Mouse (Mus musculus) retina, embryonic 14.5 days (tissue): ENCODE measurements at regions not wholly inside any gene's neighbourhood (a gene's known extent, or its start where the extent isn't known, plus 50 kb on each side); places are given as distances from the start of the nearest gene placed in this dataset.
A peak's percentile ranks its signal among the peaks of the same experiment; 100 is the strongest.

Experiments used
- DNase-seq: peaks from one replicate; pipeline ENCODE4 v3.0.0-alpha.2; 2015; ENCODE audit warnings: low spot score

- peak; percentile 63 for DNase-seq
Observed at GRCm38 (mm10) chr7:54458386-54458785, 376.9 kb upstream of the Luzp2 start.

DNA sequence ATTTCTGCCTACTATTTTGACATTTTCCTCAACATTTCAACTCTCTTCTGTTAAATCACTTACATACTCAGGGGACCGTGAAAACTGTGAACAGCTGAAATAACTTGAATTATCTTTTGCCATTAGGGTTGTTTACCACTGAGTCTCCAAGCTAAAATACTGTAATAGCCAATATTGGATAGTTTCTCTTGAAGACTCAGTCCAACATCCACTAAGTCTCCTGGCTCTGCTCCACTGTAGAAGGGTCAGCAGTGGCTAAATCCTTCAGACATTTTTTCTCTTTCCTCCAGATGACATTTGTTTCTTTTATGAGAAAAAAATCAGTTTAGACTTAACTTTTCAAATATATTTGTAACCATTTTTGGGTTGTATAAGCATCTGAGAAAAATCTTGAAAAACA, 344.0 kb upstream of the Luzp2 start:
- no peak for DNase-seq

GRCm38 (mm10) chr7:54505235-54505634, 330.1 kb upstream of the Luzp2 start:
- DNase-seq = no peak

DNA sequence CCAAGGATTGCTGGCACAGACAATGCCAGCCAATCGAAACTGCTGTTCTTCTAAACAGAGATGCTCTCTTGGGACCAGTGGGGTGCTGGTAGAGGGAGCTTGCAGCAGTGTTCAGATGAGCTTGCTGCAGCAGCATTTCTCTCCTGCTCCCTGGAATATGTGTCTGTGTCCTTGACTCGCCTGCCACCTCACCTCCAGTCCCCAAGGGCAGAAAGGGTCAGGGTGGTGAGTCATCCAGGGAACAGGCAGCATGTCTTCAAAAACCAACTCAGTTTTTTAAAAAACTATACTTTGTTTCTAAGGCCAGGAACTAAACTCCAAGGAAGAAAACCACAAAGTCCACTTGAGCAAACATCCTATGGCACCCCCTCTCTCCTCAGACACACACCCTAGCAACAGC, 328.3 kb upstream of the Luzp2 start:
- DNase-seq = no peak

GRCm38 (mm10) chr7:54535693-54536092, 299.6 kb upstream of the Luzp2 start:
- no peak for DNase-seq

DNA sequence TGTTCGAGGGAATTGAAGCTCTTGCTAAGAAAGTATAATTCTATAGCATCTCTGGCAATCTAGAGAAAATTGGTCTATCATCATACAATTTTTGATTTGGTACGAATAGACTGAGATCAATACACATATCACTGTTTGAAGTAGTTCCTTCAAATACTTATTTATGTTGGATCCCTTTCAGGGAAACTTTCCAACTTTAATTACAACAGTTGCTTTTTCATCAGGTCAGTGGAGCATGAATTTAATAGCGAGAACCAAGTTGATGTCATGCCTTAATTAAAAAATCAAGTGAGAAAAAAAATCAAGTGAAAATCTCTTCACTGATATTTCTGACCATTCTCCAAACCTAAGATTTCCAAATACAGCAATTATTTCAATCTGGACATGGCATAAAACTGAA, 277.9 kb upstream of the Luzp2 start:
- DNase-seq = no peak

DNA sequence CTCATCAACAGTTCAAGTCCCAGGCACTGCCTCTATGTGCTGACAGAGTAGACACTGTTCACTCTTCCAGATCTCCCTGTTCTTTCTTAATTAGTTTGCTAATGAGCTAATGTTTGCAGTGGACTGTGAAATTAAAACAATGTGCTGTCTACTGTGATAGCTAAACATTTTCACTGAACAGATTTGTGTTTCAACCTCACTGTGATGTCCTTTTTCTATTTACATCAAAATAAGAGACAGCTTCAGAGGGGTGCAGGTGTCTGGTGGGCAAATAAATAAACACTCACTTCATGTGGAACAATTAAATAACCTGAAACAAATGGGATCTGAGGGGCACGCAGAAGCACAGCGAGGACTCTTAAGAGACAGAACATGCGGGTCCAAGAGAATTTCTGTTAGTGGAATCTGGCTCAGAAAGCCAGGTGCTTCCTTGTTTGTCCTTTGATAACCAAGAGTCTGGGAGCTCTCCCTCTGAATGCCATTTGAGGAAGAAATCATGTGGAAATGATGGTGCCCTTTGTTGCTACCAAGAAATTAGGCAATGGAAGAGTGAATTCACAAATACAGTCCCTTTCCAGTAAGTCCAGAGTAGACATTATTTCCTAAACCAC, 269.6 kb upstream of the Luzp2 start:
- DNase-seq = peak; percentile 50

DNA sequence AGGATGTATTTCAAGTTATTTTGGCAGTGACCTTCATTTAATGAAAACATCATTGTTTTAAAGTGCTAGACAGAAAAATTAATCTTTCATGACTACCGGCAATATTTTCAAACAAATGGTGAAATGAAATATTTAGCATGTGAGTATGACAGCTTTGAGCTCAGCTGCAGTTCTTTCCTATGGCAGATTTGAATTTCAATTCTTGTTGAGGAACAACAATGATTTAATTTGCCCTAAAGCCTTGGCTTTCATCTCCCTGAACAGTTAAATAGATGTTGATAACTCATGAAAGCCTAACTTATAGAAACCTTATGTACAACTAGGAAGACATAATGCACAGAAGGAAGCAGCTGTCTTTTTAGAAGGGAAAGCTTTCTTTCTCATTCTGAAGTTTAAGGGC, 235.5 kb upstream of the Luzp2 start:
- no peak for DNase-seq

DNA sequence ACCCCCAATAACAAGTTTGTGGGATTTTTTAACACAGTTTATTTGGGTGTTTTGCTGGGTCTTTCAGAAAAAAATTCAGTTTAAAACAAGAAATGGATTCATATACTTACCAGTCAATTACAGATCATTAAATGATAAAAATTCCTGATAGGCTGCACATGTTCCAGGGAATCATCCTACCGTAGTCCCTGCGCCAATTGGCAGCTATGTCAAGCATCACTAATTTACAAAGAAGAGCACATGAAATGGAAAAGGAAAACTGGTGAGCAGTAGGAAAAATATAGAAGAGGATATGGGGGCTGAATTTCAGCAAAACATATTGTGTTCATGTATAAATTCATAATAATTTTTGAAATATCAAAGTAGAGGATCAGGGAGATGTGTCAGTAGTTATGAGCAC, 212.9 kb upstream of the Luzp2 start:
- DNase-seq = no peak

DNA sequence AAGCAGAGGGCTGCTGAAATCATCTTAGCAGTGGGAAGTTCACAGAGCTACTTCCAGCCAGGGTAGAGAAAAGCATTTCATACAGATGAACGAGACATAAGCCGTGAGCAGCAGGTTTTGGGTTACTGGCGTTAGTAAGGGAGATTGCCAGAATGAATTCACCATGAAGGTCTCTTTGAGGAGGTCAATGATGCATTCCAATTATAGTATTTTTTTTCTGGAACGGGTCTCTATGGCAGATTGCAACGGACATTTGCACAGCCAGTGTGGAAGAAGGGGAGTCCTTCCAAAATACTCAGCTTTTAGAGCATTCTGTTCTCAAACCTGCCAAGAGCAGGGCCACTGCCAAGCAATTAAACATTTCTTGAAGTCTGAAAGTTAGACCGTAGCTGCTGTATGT, 201.4 kb upstream of the Luzp2 start:
- DNase-seq = no peak

DNA sequence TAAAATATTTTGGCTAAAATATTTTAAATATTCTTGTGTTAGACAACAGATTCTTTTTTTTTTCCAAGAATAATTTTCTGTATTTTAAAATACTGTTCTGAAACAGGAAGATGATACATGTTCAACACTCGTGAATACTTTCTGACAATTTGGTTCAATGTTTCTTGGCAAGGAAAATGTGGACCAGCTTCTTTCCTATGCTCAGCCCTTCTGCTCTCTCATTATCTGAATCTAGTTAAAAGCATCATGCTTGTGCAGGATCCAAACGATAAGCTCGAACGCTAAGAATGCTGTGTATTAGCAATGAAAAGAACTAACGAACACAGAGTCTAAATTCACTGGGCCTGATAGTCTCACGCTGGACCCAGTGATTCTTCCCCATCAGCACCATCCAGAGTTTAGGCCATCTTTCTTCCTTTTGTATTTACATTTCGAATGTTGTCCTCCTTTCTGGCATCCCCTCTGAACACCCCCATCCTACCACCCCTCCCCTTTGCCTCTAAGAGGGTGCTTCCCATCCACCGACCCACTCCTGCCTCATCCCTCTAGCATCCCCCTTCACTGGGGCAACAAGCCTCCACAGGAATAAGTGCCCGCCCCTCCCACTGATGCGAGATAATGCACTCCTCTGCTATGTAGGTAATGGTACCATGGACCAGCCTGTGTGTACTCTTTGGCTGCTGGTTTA, 200.8 kb upstream of the Luzp2 start:
- DNase-seq = no peak

DNA sequence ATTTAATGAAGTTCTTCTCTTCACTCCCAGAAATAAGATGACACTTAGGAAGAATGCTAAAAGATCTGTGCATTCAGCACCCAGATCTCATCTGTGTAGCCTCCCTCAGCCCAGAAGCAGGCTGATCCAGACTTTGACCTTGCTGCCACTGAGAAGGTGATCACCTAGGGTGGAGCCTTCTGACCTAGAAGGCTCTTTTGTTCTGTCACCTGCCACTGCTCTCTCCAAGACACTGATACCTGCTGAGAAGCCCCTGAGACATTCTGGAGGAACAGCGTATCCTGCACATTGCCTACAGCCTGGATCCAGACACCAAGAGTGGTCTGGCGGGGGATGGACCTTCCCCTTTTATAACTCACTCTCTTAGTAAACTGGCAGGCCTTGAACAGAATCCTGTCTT, 190.0 kb upstream of the Luzp2 start:
- no peak for DNase-seq

GRCm38 (mm10) chr7:54649025-54649424, 186.3 kb upstream of the Luzp2 start:
- no peak for DNase-seq
